Mouse (Mus musculus): ENCODE measurements around the gene Slc30a2.
A peak's percentile ranks its signal among the peaks of the same experiment; 100 is the strongest.
"Not testable (repeated sequence)": the region's sequence is repeated elsewhere in the genome, so short reads cannot be mapped to it uniquely, and the experiment has no call there.

Gene Slc30a2

DNA sequence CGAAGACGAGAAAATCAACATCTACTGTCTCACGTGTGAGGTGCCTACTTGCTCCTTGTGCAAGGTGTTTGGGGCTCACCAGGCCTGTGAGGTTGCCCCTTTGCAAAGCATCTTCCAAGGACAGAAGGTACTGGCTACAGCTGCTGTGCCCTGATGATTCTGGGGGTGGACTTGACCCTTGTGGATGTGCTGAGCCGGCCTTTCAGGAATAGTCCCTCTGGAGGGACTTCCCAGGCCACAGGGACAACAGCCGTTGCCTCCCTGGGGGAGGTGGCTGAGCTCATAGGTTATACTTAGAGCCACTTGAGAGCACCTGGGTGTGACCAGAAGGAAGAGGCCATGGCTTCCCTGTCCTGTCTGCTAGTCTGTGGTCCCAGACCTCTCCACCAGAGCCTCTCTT, 23.3 kb upstream of the Slc30a2 start:
- DNase-seq (ENCODE audit: extremely low read depth, low read depth): no peak

DNA sequence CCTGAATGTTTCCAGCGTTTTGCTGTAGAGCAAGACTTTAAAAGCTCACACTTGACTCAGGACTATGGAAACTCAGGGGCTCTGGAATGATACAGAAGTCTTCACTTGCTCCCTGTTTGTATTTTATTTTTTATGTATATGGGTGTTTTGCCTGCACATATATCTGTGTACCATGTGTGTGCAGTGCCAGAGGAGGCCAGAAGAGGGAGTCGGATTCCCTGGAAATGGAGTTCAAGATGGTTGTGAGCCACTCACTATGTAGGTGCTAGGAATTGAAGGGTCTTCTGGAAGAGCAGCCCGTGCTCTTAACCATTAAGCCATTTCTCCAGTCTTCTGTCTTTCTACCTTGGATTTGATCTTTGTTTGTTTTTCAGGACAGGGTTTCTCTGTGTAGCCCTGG, 21.5 kb upstream of the Slc30a2 start:
- no peak for DNase-seq (ENCODE audit: extremely low read depth, low read depth)

GRCm38 (mm10) chr4:134324655-134325054, 18.3 kb upstream of the Slc30a2 start:
- no peak for DNase-seq (ENCODE audit: extremely low read depth, low read depth)

GRCm38 (mm10) chr4:134326859-134327530, 16.0 kb upstream of the Slc30a2 start:
- no peak for DNase-seq (ENCODE audit: extremely low read depth, low read depth)

- no peak for DNase-seq (ENCODE audit: extremely low read depth, low read depth)
These were observed 14.8 kb upstream of the Slc30a2 start for GRCm38 (mm10) chr4:134328151-134328550.

GRCm38 (mm10) chr4:134328832-134329231, 14.1 kb upstream of the Slc30a2 start:
- DNase-seq (ENCODE audit: extremely low read depth, low read depth): no peak

DNA sequence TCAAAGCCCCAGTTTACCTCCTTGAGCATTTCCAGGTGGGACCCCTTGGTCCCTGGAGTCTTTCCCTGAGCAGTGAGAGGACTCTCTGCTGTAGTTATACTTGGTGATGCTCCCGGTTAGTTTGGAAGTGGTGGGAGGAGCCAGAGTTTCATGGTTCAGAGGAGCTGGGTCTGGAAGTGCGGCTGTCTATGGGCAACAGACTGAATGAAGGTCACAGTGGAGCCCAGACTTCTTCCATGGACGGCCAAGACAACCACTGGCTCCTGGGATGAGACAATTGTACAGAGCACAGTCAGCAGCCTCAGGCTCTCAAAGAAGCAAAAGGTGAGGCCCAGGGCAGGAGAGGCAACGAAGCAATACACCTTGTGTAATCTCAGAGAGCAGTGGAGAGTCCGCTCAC, 12.7 kb upstream of the Slc30a2 start:
- DNase-seq (ENCODE audit: extremely low read depth, low read depth): no peak

- not testable (repeated sequence) for DNase-seq (ENCODE audit: extremely low read depth, low read depth)
These were observed 1.8 kb upstream of the Slc30a2 start for GRCm38 (mm10) chr4:134341231-134341630.

DNA sequence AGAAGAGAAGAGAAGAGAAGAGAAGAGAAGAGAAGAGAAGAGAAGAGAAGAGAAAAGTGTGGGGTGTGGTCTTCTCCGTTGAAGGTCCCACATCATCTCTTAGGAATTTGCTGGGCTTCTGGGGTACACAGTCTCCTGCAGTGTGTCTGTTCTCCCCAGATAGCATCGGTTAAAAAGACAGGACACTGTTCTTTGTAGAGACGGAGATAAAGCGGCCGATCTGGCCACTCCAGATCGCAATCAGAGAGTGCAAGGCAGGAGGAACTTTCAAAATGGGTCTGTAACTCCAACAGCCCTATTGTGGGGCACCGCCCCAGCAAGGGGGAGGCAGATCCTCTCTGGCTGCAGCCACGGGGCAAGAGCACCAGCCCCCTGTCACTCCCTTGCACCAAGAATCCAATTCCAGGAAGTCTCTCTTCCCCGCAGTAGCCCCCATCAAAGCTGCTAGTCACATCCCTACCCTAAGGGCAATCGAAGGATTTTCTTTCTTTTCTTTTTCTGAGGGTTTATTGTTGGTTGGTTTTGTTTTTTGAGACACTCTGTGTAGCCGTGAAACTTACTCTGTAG, 685 bp upstream of the Slc30a2 start:
- DNase-seq (ENCODE audit: extremely low read depth, low read depth): no peak

- DNase-seq (ENCODE audit: extremely low read depth, low read depth): no peak
These were observed 1.6 kb downstream of the Slc30a2 start for GRCm38 (mm10) chr4:134344620-134345019.

GRCm38 (mm10) chr4:134345802-134346201, 2.8 kb downstream of the Slc30a2 start:
- no peak for DNase-seq (ENCODE audit: extremely low read depth, low read depth)

DNA sequence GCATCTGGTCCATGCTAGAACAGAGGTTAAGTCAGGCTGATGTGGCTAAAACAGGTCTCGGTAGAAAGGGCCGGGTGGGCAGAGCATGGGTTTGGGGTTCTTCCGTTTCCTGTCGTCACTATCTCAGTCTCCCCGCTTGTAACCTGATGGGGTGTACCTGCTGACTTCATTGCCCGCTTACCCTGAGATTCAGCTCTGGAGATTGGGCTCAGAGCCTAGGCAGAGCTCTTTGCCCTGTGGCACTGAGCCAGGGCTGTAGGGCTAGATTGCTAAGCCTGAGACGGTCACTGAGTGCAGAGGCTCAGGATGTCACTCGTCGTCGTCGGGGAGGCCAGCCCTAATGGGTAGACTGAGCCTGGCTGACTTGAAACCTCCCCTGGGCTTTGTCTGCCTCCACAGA, 5.1 kb downstream of the Slc30a2 start:
- peak; percentile 63 for DNase-seq (ENCODE audit: extremely low read depth, low read depth)

DNA sequence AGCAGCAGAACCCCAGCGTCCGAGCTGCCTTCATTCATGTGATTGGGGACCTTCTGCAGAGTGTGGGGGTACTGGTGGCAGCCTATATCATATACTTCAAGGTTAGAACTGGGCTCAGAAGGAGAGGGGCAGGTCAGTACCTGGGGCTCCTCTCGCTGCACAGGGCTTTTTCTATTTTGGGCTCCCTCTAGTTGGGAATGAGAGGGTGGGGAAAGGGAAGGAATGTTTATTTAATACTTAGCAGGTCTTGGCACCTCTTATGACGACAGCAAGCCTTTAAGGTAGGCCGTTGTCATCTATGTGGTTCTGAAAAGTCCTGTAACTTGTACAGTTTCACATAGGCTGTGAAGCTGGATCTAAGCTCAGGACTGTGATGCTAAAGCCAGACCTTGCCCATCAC, 5.6 kb downstream of the Slc30a2 start:
- no peak for DNase-seq (ENCODE audit: extremely low read depth, low read depth)

DNA sequence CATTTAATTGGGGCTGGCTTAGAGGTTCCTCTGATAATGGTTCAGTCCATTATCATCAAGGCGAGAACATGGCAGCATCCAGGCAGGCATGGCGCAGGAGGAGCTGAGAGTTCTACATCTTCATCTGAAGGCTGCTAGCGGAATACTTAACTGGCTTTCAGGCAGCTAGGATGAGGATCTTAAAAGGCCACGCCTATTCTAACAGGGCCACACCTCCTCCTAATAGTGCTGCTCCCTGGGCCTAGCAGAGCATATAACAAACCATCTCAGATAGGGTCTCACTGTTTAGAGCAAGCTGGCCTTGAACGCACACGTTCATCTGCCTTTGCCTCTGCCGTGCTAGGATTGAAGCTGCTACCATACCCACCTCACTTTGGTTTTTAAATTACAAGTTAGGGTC, 6.8 kb downstream of the Slc30a2 start:
- DNase-seq (ENCODE audit: extremely low read depth, low read depth): no peak

- DNase-seq (ENCODE audit: extremely low read depth, low read depth): no peak
These were observed 7.7 kb downstream of the Slc30a2 start for GRCm38 (mm10) chr4:134350641-134351040.

DNA sequence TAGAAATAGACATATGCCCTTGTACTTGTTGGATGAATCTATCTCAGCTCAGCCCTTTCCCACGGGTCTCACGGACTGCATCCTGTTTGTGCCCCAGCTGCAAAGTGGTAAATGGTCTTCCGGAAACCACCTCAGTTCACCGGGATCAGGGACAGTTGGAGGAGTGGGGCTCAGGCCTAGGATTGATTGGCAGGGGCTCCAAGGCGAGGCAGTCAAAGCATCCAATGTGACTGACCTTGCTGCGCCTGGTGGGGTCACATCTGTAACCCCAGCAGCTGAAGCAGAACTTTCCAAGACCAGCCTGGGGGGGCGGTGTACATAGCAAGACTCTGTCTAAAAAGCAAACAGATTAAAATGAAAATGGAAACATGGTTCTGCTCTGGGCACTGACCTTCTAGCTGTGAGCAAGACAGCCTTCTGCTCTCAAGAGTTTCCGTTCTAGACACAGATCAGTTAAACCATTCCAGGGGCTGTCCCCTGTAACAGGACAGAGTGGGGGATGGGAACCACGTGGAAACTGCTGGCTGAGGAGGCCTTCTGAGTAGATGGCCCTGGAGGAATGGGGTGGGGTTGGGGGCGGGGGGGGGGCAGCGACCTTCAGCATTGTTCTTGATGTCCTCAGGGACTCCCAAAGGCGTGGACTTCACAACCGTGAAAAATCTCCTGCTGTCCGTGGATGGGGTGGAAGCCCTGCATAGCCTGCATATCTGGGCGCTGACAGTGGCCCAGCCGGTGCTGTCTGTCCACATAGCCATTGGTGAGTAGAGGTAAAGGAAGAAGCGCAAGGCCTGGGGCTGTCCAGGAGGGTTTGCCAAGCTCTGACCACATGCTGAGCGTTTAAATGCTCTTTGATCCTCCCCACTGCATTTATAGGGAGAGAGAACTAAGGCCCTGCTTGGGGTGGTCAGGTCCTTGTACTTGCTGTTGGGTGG, 8.6 kb downstream of the Slc30a2 start:
- no peak for DNase-seq (ENCODE audit: extremely low read depth, low read depth)

- DNase-seq (ENCODE audit: extremely low read depth, low read depth): no peak
These were observed 9.3 kb downstream of the Slc30a2 start for GRCm38 (mm10) chr4:134352261-134352707.

DNA sequence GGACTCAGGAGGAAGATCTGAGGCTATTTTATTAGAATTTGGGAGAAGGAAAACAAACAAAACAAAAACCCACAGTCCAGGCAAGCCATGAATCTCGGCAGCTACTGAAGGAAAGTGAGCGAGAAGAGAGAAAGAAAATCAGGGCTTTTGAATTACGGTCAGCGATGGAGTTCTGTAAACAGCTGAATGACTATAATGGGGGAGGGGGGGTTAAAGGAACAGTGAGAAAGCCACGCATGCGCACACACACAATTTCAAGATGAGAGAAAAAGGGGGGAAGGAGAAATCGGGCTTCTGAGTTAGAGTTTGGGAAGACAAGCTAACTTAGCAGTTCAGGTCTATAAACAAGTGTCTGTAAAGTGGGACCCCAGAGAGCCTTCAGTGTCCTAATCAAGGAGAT, 9.9 kb downstream of the Slc30a2 start:
- DNase-seq (ENCODE audit: extremely low read depth, low read depth): no peak

- DNase-seq (ENCODE audit: extremely low read depth, low read depth): no peak
These were observed 10.8 kb downstream of the Slc30a2 start for GRCm38 (mm10) chr4:134353527-134354409.

DNA sequence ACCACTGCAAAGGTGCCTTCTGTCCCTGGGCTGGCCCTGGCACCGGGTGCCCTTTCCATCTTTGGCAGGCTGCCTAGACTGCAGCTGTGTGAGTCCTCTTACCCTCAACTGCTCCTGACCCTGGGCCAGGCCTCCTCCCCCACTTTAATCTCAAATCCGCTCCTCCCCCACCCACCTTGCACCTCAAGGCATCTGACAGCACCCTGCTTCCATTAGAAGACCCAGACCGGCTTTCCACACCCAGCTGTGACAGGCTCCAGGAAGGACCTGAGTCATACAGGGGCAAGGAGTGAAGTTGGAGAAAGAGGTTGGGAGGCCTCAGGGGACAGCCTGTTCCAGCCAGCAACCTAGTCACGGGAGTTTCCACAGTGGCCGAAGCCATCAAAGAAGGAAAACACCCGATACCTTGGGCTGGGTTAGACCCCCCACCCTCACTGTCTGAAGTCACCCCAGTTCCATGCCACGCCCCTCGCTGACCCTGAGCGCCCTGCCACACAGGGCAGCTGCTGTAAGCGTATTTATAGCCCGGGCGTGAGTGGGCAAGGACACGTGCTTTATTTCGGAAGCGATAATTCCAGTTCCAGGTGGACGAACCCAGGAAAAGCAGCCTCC, 13.0 kb downstream of the Slc30a2 start:
- no peak for DNase-seq (ENCODE audit: extremely low read depth, low read depth)

Measured in MEL-GATA-1-ER (cell line).